In the genomic region with DNA sequence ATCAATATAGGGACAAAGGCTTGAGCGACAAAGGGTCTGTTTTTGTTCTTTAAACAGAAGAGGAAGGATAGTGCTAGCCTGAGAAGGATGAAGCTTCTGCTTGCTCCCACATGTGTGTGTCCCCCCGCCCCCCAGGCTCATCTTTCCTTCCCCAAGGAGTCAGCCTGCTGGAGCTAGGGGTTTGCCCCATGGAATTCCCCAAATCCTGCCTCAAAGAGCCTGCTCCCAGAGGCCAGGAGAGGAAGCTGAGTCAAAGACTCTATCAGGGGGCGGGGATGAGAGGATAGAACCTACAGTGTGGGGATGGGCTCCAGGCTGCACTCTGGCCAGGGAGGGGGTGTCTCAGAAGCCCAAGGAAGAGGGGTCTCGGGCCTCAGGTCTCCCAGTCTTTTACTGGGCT, we compare ENCODE assay signal across 21 mouse cellular contexts. TPM values are rescaled to one million over a fixed set of nuclear protein-coding genes. Genes with fewer than 3 reads are reported as not detected.
DNase-seq lines count a peak whose midpoint lies in the region; ATAC-seq and TF ChIP-seq lines count a peak whose summit lies in the region.
"Had no signal": no experiment of that assay in that cellular context is flagged by ENCODE, and none has a peak within 500 bp of the region (broad histone marks: within the 10 kb centered on the region; RNA-seq: fewer than 3 reads in every experiment).

No protein-coding gene starts in this region.

- peaks cover 68% of the 10 kb centered on the region for H3K4me1 ChIP-seq in megakaryocyte, embryonic 14.5 days
- H3K4me1 ChIP-seq in bone marrow, adult 2 months (ENCODE audit: control insufficient read depth, insufficient read depth, low read length), result peaks cover 2% of the 10 kb centered on the region; the same call in 1 of the 2 replicates
- H3K4me1 ChIP-seq in limb, embryonic 15.5 days, result peaks cover 25% of the 10 kb centered on the region

- no peak for ATAC-seq in megakaryocyte, adult 5-6 weeks (ENCODE audit: poor library complexity, severe bottlenecking)
- peak; percentile 31; the same call in 1 of the 2 replicates for ATAC-seq in limb, embryonic 15.5 days (ENCODE audit: insufficient number of reproducible peaks, low FRiP score, low TSS enrichment, low read depth)
- ATAC-seq: activated CD4-positive, CD25-positive, alpha-beta regulatory T cell, adult 4 months; CD4-positive, CD25-positive, alpha-beta regulatory T cell, adult 4 months; forebrain, postnatal 0 days; hindbrain, postnatal 0 days had no signal

- H3K4me3 ChIP-seq in megakaryocyte, embryonic 14.5 days (replicated peaks), result peak overlapping the region; percentile 23
- H3K4me3 ChIP-seq in bone marrow, adult 2 months (replicated peaks; ENCODE audit: control insufficient read depth, low read depth, low read length), result peak overlapping the region; percentile 64
- H3K4me3 ChIP-seq in limb, embryonic 15.5 days, result no peak overlapping the region
- H3K4me3 ChIP-seq: forebrain, embryonic 12.5 days; heart, adult 2 months; hindbrain, embryonic 13.5 days had no signal

- 17% methylated on average over 4 of the region's 4 CpGs for WGBS in bone marrow, adult 2 months
- WGBS in limb, embryonic 15.5 days, result 35% methylated on average over 4 of the region's 4 CpGs

- H3K9ac ChIP-seq in limb, embryonic 15.5 days, result no peak overlapping the region
- H3K9ac ChIP-seq: forebrain, embryonic 12.5 days; forebrain, postnatal 0 days; heart, embryonic 15.5 days had no signal

- TF ChIP-seq CTCF in bone marrow, adult 2 months (IDR thresholded peaks at IDR 0.05; ENCODE audit: control insufficient read depth, insufficient read depth, low read length), result no peak

- H3K36me3 ChIP-seq in megakaryocyte, embryonic 14.5 days (replicated peaks; ENCODE audit: low read length), result no peaks in the 10 kb centered on the region
- no peaks in the 10 kb centered on the region for H3K36me3 ChIP-seq in limb, embryonic 15.5 days
- H3K36me3 ChIP-seq: forebrain, embryonic 12.5 days; G1E; heart, embryonic 15.5 days; hindbrain, embryonic 13.5 days had no signal

- H3K27ac ChIP-seq in bone marrow, adult 2 months (ENCODE audit: control insufficient read depth, insufficient read depth, low read depth, low read length, poor library complexity), result peak overlapping the region; percentile 87
- no peak overlapping the region for H3K27ac ChIP-seq in limb, embryonic 15.5 days
- H3K27ac ChIP-seq: forebrain, embryonic 12.5 days; heart, adult 2 months; heart, embryonic 15.5 days; hindbrain, embryonic 13.5 days; hindbrain, postnatal 0 days had no signal

- H3K4me2 ChIP-seq in limb, embryonic 15.5 days, result no peak overlapping the region
- H3K4me2 ChIP-seq: forebrain, embryonic 12.5 days; heart, embryonic 11.5 days; heart, embryonic 15.5 days; hindbrain, embryonic 13.5 days had no signal

- H3K27me3 ChIP-seq in megakaryocyte, embryonic 14.5 days (replicated peaks), result peaks cover 96% of the 10 kb centered on the region
- peaks cover 59% of the 10 kb centered on the region for H3K27me3 ChIP-seq in limb, embryonic 15.5 days

- no peak for TF ChIP-seq POLR2A in bone marrow, adult 2 months (IDR thresholded peaks at IDR 0.05; ENCODE audit: borderline replicate concordance, control insufficient read depth, low read depth, low read length)

- H3K9me3 ChIP-seq in megakaryocyte, embryonic 14.5 days, result peaks cover 30% of the 10 kb centered on the region
- H3K9me3 ChIP-seq in limb, embryonic 15.5 days, result no peaks in the 10 kb centered on the region
- H3K9me3 ChIP-seq: forebrain, embryonic 12.5 days; heart, embryonic 15.5 days; hindbrain, embryonic 13.5 days had no signal

- DNase-seq in NIH3T3 (ENCODE audit: low read depth), result peak; percentile 70
- no peak for DNase-seq in kidney, postnatal 14 days
- DNase-seq in spleen, postnatal 14 days (ENCODE audit: low spot score in 2 of 2), result no peak
- DNase-seq: cerebellum, adult 18-20 months; cerebellum, postnatal 36 days; forebrain, postnatal 0 days; gastrocnemius, postnatal 14 days; heart, adult 2 months; heart, postnatal 14 days had no signal

RNA-seq across cellular contexts. Expression of gene Mmp9, which starts 6.9 kb away (rescaled TPM):
- 2.4 TPM in 1 of 2 replicates, not detected in the other for polyA plus RNA-seq in megakaryocyte, embryonic 14.5 days (2012; ENCODE audit: insufficient read depth, low replicate concordance)
- total RNA-seq in megakaryocyte, adult 5-6 weeks (2015), result 326 and 367 TPM in 2 replicates
- 217 and 317 TPM in 2 replicates for total RNA-seq in megakaryocyte, adult 5-6 weeks (2017)
- polyA plus RNA-seq in bone marrow, adult 2 months (2011; ENCODE audit: insufficient read depth, insufficient read length, low replicate concordance, missing spikeins), result 173 and 363 TPM in 2 replicates
- polyA plus RNA-seq in limb, embryonic 15.5 days (2015; fragmentation: Nextera tagmentation; extraction: Ambion mirVana), result 22.2 and 52.4 TPM in 2 replicates

RNA-seq across cellular contexts. Expression of gene Slc12a5, which starts 13.1 kb away (rescaled TPM):
- 0.47 and 0.89 TPM in 2 replicates for polyA plus RNA-seq in megakaryocyte, embryonic 14.5 days (2012; ENCODE audit: insufficient read depth, low replicate concordance)
- 0.91 and 1.3 TPM in 2 replicates for total RNA-seq in megakaryocyte, adult 5-6 weeks (2015)
- total RNA-seq in megakaryocyte, adult 5-6 weeks (2017), result 0.48 and 0.89 TPM in 2 replicates
- polyA plus RNA-seq in bone marrow, adult 2 months (2011; ENCODE audit: insufficient read depth, insufficient read length, low replicate concordance, missing spikeins), result 3.6 and 5.1 TPM in 2 replicates
- polyA plus RNA-seq in limb, embryonic 15.5 days (2015; fragmentation: Nextera tagmentation; extraction: Ambion mirVana), result 0.51 and 0.97 TPM in 2 replicates

RNA-seq across cellular contexts. Expression of gene Zfp335, which starts 35.9 kb away (rescaled TPM):
- 21.8 and 45.9 TPM in 2 replicates for polyA plus RNA-seq in megakaryocyte, embryonic 14.5 days (2012; ENCODE audit: insufficient read depth, low replicate concordance)
- total RNA-seq in megakaryocyte, adult 5-6 weeks (2015), result 15.6 and 16.1 TPM in 2 replicates
- 9.4 and 10.0 TPM in 2 replicates for total RNA-seq in megakaryocyte, adult 5-6 weeks (2017)
- polyA plus RNA-seq in bone marrow, adult 2 months (2011; ENCODE audit: insufficient read depth, insufficient read length, low replicate concordance, missing spikeins), result 17.1 and 35.2 TPM in 2 replicates
- polyA plus RNA-seq in limb, embryonic 15.5 days (2015; fragmentation: Nextera tagmentation; extraction: Ambion mirVana), result 13.2 and 13.9 TPM in 2 replicates
